Mouse (Mus musculus): ENCODE data around the gene Isca1. TPM values are rescaled to one million over a fixed set of nuclear protein-coding genes. Genes with fewer than 3 reads are reported as not detected.

The Isca1 gene
- polyA plus RNA-seq (2014; fragmentation: Illumina TruSeq; extraction: RNeasy Lipid Tissue Mini Kit (QIAGEN cat#74804); ENCODE audit: insufficient read depth, low read depth, low replicate concordance) = 66.0 TPM

DNA sequence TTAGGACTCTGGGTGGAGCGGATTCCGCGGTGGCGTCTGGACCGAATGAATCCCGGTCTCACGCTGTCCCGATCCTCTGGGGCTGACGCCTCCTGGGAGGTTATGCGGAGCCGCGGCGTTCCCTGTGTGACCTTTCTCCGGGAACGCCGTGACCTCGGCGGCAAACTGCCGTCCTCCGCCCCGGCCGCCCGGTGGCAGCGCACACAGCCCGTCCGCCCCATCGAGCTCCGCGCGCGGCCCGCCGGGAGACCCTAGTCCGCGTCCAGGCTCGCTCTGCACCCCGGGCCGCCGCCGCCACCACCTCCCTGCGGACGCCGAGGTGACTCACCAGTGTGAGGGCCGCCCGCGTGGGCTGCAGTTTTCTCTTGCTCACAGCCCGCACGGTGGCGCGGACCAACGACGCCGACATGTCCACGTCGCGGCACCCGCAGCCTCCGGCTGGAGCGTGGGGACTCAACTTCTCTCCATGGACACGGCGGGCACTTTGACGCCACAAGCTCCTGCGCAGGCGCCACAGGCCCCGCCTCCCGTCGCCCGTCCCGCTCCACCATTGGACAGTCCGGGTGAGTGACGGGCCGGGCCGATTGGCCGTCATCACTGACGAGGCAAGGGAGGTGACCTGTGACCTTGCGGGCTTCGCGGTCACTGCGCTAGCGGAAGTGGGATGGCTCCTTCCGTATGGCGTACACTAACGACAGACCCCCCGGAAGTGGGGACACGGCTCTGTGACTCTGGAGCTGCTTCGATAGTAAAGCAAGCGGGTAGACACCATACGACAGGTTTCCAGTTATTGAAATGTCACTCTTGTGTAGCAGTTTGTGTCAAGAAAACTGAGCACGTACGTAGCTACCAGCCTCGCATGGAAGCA is at the start of gene Isca1:
Gene Isca1, minus strand, starts transcription at position 515 of the 868 bp plus-strand sequence.

GRCm38 (mm10) chr13:59782145-59782544 is 12.5 kb upstream of the Isca1 start, which contains the start of gene Gm49354:
Gm49354 (minus strand) TSS chr13:59782245.

DNA sequence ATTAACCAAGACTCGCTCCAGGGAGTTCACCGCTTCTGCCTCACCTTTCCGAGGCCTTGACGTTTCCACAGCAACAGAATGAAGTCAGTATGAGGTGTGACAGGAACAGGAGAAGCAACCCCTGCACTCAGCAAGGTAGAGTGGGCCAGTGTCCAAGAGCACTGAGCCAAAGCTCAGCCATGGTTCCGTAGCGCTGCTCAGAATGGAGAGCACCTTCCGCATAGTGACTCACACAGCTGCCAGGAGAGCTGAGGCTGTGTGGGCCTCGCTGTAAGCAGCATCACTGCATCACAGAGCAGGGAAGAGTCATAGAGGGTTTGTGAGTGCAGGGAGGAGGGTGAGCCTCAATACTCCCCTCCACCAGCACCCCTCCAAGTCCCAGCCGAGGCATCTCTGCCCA is 22.9 kb downstream of the Isca1 start, which contains the start of gene 1700014D04Rik:
Gene 1700014D04Rik, minus strand, starts transcription at position 42 of the 400 bp plus-strand sequence.

DNA sequence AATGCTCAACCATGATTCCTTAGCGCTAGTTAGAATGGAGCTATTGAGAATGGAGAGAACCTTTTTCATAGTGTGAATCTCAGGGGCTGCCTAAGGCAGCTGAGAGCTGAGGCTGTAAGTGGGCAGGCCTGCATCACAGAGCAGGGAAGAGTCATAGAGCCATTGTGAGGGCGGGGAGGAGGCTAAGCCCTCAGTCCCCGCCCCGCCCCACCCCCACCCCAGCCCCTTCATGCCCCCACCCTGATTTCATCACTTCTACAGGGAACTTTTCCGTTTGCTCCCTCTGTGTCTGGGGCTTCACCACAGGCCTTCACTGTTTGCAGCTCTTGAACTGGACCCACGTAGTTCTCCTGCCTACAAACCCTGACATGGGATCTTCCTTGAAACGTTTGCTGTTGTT is 38.0 kb downstream of the Isca1 start, which contains the start of gene Spata31d1d:
Gene Spata31d1d, minus strand, starts transcription at position 101 of the 400 bp plus-strand sequence.

DNA sequence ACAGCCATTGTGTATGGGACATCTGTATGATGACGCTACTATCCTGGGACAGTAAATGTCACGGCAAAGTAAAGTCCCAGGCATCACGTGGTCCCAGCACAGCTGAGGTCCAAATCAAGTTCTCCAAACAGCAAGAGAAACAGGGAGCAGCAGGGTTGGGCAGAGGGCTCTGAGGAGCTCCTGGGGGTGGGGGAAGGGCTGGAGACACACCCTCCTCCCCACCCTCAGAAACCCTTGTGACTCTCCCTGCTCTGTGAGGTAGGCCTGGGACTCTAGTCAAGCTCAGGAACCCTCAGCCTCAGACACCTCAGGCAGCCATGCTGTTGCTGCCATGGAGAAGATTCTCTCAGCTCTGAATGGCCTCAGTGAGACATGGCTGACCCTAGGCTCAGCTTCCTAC is 57.6 kb downstream of the Isca1 start, which contains the start of gene Spata31d1b:
Gene Spata31d1b, plus strand, starts transcription at position 301 of the 400 bp plus-strand sequence.

GRCm38 (mm10) chr13:59710230-59710629 is 59.4 kb downstream of the Isca1 start, which contains the start of gene Spata31d1a:
Spata31d1a (minus strand) TSS chr13:59710330.

Other genes with a start within 250 kb of the Isca1 start
- gene Agtpbp1, start 184.6 kb downstream of the Isca1 start, polyA plus RNA-seq (2014; fragmentation: Illumina TruSeq; extraction: RNeasy Lipid Tissue Mini Kit (QIAGEN cat#74804); ENCODE audit: insufficient read depth, low read depth, low replicate concordance) = 19.3 TPM
- 38.0 TPM for gene Naa35, start 184.6 kb downstream of the Isca1 start, polyA plus RNA-seq (2014; fragmentation: Illumina TruSeq; extraction: RNeasy Lipid Tissue Mini Kit (QIAGEN cat#74804); ENCODE audit: insufficient read depth, low read depth, low replicate concordance)
- 14.4 TPM for gene Golm1, start 94.0 kb downstream of the Isca1 start, polyA plus RNA-seq (2014; fragmentation: Illumina TruSeq; extraction: RNeasy Lipid Tissue Mini Kit (QIAGEN cat#74804); ENCODE audit: insufficient read depth, low read depth, low replicate concordance)
- not detected for gene 4921517D22Rik, start 75.7 kb downstream of the Isca1 start, polyA plus RNA-seq (2014; fragmentation: Illumina TruSeq; extraction: RNeasy Lipid Tissue Mini Kit (QIAGEN cat#74804); ENCODE audit: insufficient read depth, low read depth, low replicate concordance)
- gene Spata31d1a, start 59.5 kb downstream of the Isca1 start, polyA plus RNA-seq (2014; fragmentation: Illumina TruSeq; extraction: RNeasy Lipid Tissue Mini Kit (QIAGEN cat#74804); ENCODE audit: insufficient read depth, low read depth, low replicate concordance) = not detected
- not detected for gene Spata31d1b, start 57.5 kb downstream of the Isca1 start, polyA plus RNA-seq (2014; fragmentation: Illumina TruSeq; extraction: RNeasy Lipid Tissue Mini Kit (QIAGEN cat#74804); ENCODE audit: insufficient read depth, low read depth, low replicate concordance)
- not detected for gene Spata31d1d, start 38.1 kb downstream of the Isca1 start, polyA plus RNA-seq (2014; fragmentation: Illumina TruSeq; extraction: RNeasy Lipid Tissue Mini Kit (QIAGEN cat#74804); ENCODE audit: insufficient read depth, low read depth, low replicate concordance)
- gene 1700014D04Rik, start 23.1 kb downstream of the Isca1 start, polyA plus RNA-seq (2014; fragmentation: Illumina TruSeq; extraction: RNeasy Lipid Tissue Mini Kit (QIAGEN cat#74804); ENCODE audit: insufficient read depth, low read depth, low replicate concordance) = not detected
- gene Gm49354, start 12.4 kb upstream of the Isca1 start, polyA plus RNA-seq (2014; fragmentation: Illumina TruSeq; extraction: RNeasy Lipid Tissue Mini Kit (QIAGEN cat#74804); ENCODE audit: insufficient read depth, low read depth, low replicate concordance) = not detected
- gene Tut7, start 53.3 kb upstream of the Isca1 start, polyA plus RNA-seq (2014; fragmentation: Illumina TruSeq; extraction: RNeasy Lipid Tissue Mini Kit (QIAGEN cat#74804); ENCODE audit: insufficient read depth, low read depth, low replicate concordance) = 32.6 TPM